Mouse (Mus musculus): Measurements from ENCODE around the gene 2410137M14Rik.

DNA sequence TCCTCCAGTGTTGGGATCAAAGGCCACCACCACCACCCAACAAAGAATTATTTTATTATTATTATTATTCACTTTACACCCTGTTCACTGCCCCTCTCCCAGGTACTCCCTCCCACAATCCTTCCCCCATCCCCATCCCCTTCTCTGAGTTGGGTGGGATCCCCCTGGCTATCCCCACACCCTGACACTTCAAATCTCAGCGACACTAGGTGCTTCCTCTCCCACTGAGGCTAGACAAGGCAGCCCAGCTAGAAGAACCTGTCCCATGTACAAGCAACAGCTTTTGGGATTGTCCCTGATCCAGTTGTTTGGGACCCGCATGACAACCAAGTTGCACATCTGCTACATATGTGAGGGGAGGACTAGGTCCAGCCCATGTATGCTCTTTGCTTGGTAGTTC, 28.4 kb downstream of the 2410137M14Rik start:
- TF ChIP-seq CTCF (IDR thresholded peaks at IDR 0.05) (no peak), EP300 (IDR thresholded peaks at IDR 0.05) (no peak)
